Mouse (Mus musculus) lung, adult 18-20 months (tissue): ENCODE measurements around the gene Bpifa2.
"Not testable (repeated sequence)": the region's sequence is repeated elsewhere in the genome, so short reads cannot be mapped to it uniquely, and the experiment has no call there.

Experiments used
- DNase-seq, 2 experiments: peaks; one replicate each; pipeline ENCODE4 v3.0.0; 2022; ENCODE audit warnings: mixed read lengths in 2 of 2

Gene Bpifa2

GRCm38 (mm10) chr2:154007965-154008364 lies at the start of gene Bpifa2:
Gene Bpifa2, plus strand, starts transcription at chr2:154008265.
- DNase-seq = no peak

- no peak for DNase-seq
Observed at GRCm38 (mm10) chr2:153962821-153963331, 45.2 kb upstream of the Bpifa2 start.

- no peak for DNase-seq
Observed at GRCm38 (mm10) chr2:153963334-153963733, 44.7 kb upstream of the Bpifa2 start.

GRCm38 (mm10) chr2:153970221-153970620 lies 37.8 kb upstream of the Bpifa2 start:
- DNase-seq = peak in 1 of 2 experiments; percentile 15

GRCm38 (mm10) chr2:153974582-153974981 lies 33.5 kb upstream of the Bpifa2 start, which contains the start of gene Bpifa6:
Gene Bpifa6, plus strand, starts transcription at chr2:153974945.
- DNase-seq = no peak

- peak; percentile 61 to 71 for DNase-seq
Observed at GRCm38 (mm10) chr2:153995770-153996169, 12.3 kb upstream of the Bpifa2 start.

GRCm38 (mm10) chr2:154000501-154000900 lies 7.6 kb upstream of the Bpifa2 start:
- DNase-seq = no peak

GRCm38 (mm10) chr2:154001056-154001455 lies 7.0 kb upstream of the Bpifa2 start:
- DNase-seq = no peak

GRCm38 (mm10) chr2:154004456-154004855 lies 3.6 kb upstream of the Bpifa2 start:
- no peak for DNase-seq

GRCm38 (mm10) chr2:154005094-154005493 lies 3.0 kb upstream of the Bpifa2 start:
- DNase-seq = peak in 1 of 2 experiments; percentile 24

- no peak for DNase-seq
Observed at GRCm38 (mm10) chr2:154005734-154006133, 2.3 kb upstream of the Bpifa2 start.

GRCm38 (mm10) chr2:154006331-154006730 lies 1.7 kb upstream of the Bpifa2 start:
- DNase-seq = no peak

GRCm38 (mm10) chr2:154007381-154007780 lies 684 bp upstream of the Bpifa2 start:
- no peak for DNase-seq

- no peak for DNase-seq
Observed at GRCm38 (mm10) chr2:154017990-154018389, 9.9 kb downstream of the Bpifa2 start.

GRCm38 (mm10) chr2:154024676-154025075 lies 16.6 kb downstream of the Bpifa2 start:
- not testable (repeated sequence) for DNase-seq

- DNase-seq = peak; percentile 7 to 15
Observed at GRCm38 (mm10) chr2:154038932-154039331, 30.9 kb downstream of the Bpifa2 start.

- no peak for DNase-seq
Observed at GRCm38 (mm10) chr2:154044743-154045142, 36.7 kb downstream of the Bpifa2 start.

- no peak for DNase-seq
Observed at GRCm38 (mm10) chr2:154058690-154059089, 50.6 kb downstream of the Bpifa2 start.
